Mouse (Mus musculus) E14TG2a.4 (cell line): ENCODE data around the gene Olfr619.

Experiments
- H3K27me3 ChIP-seq: 2 replicates; pipeline ENCODE4 v1.6.1; 2014; ENCODE audit warnings: low read length, control low read depth; ENCODE audit not compliant: insufficient read depth
- H3K36me3 ChIP-seq: 2 replicates; pipeline ENCODE4 v1.6.1; 2014; ENCODE audit warnings: low read length, control low read depth; ENCODE audit not compliant: insufficient read depth
- H3K4me1 ChIP-seq: replicated peaks from 2 replicates; pipeline ENCODE4 v1.6.1; 2014; ENCODE audit warnings: low read depth, low read length, control low read depth
- H3K4me3 ChIP-seq: replicated peaks from 2 replicates; pipeline ENCODE4 v1.5.1; 2014; ENCODE audit warnings: mild to moderate bottlenecking, low read length
- H3K9me3 ChIP-seq: 2 replicates; pipeline ENCODE4 v1.6.1; 2014; ENCODE audit warnings: low read length, control low read depth
- CTCF ChIP-seq: conservative IDR thresholded peaks from 2 replicates; pipeline ENCODE4 v1.5.1; 2014; ENCODE audit warnings: low read length
- NANOG ChIP-seq: IDR thresholded peaks from 2 replicates; pipeline ENCODE4 v1.6.1; 2014; ENCODE audit warnings: borderline replicate concordance, low read length, mixed read lengths
- POU5F1 ChIP-seq: IDR thresholded peaks from 2 replicates; pipeline ENCODE4 v1.6.1; 2014; ENCODE audit warnings: low read length, borderline replicate concordance

Gene Olfr619

DNA sequence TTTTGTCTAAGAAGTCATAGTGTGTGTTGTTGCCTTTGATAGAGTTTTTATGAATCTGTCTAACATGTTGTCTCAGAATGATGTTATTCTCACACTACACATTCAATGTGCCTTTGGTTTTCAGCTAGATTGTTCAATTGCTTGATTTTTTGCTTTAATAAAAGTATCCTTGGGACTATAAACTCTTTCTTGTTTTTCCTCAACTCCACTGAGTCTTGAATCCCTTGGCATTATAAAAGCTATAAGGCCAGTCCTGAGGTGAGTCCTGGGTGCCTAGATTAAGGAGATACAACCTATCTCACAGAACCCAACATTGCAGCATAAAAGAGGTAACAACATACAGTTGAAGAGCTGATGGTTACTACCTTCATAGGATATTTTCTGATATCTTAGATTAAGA is at the start of gene Olfr619:
TSS of gene Olfr619 (plus strand) at position 301 of the 400 bp plus-strand sequence.
- H3K9me3 ChIP-seq, result no peaks in the 10 kb centered on the region
- TF ChIP-seq CTCF, result no peak
- TF ChIP-seq NANOG, result no peak
- no peak for TF ChIP-seq POU5F1
- H3K4me1 ChIP-seq, result no peaks in the 10 kb centered on the region
- no peaks in the 10 kb centered on the region for H3K36me3 ChIP-seq
- no peak within 1 kb of the TSS for H3K4me3 ChIP-seq
- no peaks in the 10 kb centered on the region for H3K27me3 ChIP-seq

DNA sequence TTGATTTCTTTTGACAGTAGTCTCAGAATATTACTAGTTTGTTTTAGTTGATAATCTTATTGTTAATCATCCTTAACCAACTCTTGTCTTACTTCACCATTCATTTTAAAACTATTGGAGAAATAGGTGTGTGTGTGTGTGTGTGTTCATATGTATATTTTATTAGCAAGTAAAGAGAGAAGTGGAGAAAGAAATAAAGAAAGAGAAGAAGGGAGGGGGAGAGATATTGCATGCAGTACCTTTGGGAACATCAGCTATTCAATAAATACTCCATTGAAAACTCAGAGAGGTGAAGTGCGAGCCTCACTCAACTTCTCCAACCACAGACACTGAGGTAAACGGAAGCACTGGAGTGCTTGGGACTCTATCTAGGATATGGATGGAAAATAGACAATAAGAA is 44.6 kb upstream of the Olfr619 start, which contains the start of gene Olfr615:
TSS of gene Olfr615 (plus strand) at position 301 of the 400 bp plus-strand sequence.
- no peak within 1 kb of the TSS for H3K4me3 ChIP-seq

DNA sequence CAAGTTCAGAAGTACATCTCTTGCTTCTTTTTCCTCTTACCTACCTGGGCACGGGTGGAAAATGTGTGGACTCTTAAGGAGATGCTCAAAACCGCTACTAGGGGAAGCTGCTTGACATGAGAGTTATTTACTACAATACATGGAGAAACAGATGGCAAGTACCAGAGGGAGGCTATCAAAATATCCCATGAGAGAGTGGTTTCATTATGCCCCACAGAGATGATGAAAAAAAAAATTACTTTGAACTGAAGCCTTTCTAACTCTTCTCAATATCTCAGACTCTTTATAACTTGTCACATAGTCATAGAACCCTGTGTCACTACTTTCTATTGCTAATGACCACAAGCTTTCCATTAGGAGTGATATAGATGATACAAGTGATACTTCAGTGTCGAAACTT is 31.3 kb upstream of the Olfr619 start, which contains the start of gene Olfr616:
TSS of gene Olfr616 (minus strand) at position 101 of the 400 bp plus-strand sequence.
- TF ChIP-seq POU5F1 (no peak), CTCF (no peak), NANOG (no peak)
- no peaks in the 10 kb centered on the region for H3K4me1 ChIP-seq
- no peak within 1 kb of the TSS for H3K4me3 ChIP-seq
- no peaks in the 10 kb centered on the region for H3K9me3 ChIP-seq
- no peaks in the 10 kb centered on the region for H3K36me3 ChIP-seq
- H3K27me3 ChIP-seq, result no peaks in the 10 kb centered on the region

More for the DNA sequence above, 44.6 kb upstream of the Olfr619 start, which contains the start of gene Olfr615:
- H3K36me3 ChIP-seq, result no peaks in the 10 kb centered on the region
- TF ChIP-seq CTCF, result no peak
- no peak for TF ChIP-seq POU5F1
- TF ChIP-seq NANOG, result no peak
- no peaks in the 10 kb centered on the region for H3K27me3 ChIP-seq
- H3K9me3 ChIP-seq, result no peaks in the 10 kb centered on the region
- no peaks in the 10 kb centered on the region for H3K4me1 ChIP-seq

DNA sequence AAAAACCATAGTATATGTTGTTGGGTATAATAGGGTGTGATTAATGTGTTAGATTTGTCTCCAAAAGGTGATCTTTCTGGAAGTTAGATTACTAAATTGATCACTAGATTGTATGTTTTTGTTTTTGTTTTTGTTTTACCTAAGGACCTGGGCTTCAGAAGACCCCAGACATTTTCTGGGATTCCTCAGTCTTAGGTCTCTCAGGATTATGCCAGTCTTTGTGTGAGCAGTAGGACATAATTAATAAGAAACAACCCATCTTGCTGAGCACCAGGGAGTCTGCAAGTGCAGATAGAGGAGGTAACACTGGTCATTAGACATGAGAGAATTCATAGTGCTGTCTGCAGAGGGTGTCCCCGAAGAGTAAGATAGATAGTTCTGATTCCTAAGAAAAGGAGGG is 27.6 kb upstream of the Olfr619 start, which contains the start of gene Olfr617:
TSS of gene Olfr617 (plus strand) at position 301 of the 400 bp plus-strand sequence.
- Histone ChIP-seq H3K27me3 (no peaks in the 10 kb centered on the region), H3K36me3 (no peaks in the 10 kb centered on the region), H3K9me3 (no peaks in the 10 kb centered on the region), H3K4me1 (no peaks in the 10 kb centered on the region), H3K4me3 (no peak within 1 kb of the TSS)
- TF ChIP-seq CTCF, result no peak
- TF ChIP-seq POU5F1, result no peak
- no peak for TF ChIP-seq NANOG

DNA sequence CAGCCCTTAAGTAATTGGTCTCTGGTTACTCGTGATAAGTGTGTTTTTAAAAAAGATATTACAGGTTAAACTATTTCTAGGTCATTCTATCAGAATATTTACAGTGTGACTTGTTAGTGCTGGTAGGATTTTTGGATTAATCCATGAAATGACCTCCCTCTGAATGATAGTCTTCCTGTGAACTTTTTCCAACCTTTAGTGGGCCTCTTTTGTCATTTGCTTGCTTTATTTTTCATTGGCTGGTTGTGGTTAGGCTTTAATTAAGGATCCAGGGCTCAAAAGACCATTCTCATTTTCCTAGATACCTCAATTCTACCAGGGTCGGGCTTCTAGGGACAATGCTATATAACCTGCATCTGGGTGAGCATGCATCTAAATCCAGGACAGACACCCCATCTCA is 10.6 kb upstream of the Olfr619 start, which contains the start of gene Olfr618:
TSS of gene Olfr618 (plus strand) at position 301 of the 400 bp plus-strand sequence.
- no peaks in the 10 kb centered on the region for H3K36me3 ChIP-seq
- H3K27me3 ChIP-seq, result no peaks in the 10 kb centered on the region
- no peaks in the 10 kb centered on the region for H3K4me1 ChIP-seq
- H3K9me3 ChIP-seq, result no peaks in the 10 kb centered on the region
- H3K4me3 ChIP-seq, result no peak within 1 kb of the TSS
- TF ChIP-seq CTCF (no peak), POU5F1 (no peak)

DNA sequence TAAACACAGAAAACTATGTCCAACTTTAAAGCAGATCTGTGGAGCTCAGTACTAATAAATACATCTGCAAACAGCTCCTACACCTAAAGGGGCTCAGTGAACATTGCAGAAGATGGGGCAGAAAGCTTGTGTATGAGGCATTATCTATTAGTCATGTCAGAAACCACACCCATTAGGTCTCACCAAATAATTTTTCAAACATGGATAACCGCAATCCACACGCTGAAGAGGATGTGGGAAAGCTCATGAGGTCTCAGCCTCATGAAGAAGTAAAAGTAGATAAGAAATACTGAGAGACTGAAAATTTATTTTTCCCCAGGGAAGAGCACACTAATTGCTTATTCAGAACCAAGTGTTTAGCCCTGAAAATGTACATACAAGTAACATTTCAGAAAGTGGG is 7.0 kb downstream of the Olfr619 start:
- TF ChIP-seq NANOG, result no peak
- TF ChIP-seq CTCF, result no peak
- TF ChIP-seq POU5F1, result no peak

DNA sequence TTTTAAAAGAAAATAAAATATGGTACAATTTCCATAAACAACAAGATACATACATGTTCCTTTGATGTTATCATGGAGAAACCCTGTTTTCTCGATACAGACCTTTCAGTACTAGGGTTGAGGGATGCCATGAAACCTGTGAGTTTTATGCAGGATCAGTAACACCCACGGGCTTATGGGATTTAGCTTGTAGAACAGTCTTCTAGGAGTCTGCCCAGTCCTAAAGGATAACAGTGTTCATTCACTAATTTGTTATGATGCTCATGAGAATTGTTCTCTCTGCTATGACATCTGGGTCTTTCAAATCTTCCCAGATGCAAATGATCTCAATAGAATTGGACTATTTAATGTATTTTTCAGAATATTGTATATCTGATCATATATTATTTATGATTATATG is 12.1 kb downstream of the Olfr619 start, which contains the start of gene Olfr620:
TSS of gene Olfr620 (minus strand) at position 101 of the 400 bp plus-strand sequence.
- Histone ChIP-seq H3K36me3 (no peaks in the 10 kb centered on the region), H3K4me3 (no peak within 1 kb of the TSS), H3K27me3 (no peaks in the 10 kb centered on the region), H3K9me3 (peaks cover 18% of the 10 kb centered on the region), H3K4me1 (no peaks in the 10 kb centered on the region)
- no peak for TF ChIP-seq POU5F1
- no peak for TF ChIP-seq CTCF
- no peak for TF ChIP-seq NANOG

More for the DNA sequence above, 7.0 kb downstream of the Olfr619 start:
- Histone ChIP-seq H3K4me1 (no peaks in the 10 kb centered on the region), H3K36me3 (no peaks in the 10 kb centered on the region), H3K9me3 (no peaks in the 10 kb centered on the region), H3K4me3 (no peak overlapping the region), H3K27me3 (no peaks in the 10 kb centered on the region)

DNA sequence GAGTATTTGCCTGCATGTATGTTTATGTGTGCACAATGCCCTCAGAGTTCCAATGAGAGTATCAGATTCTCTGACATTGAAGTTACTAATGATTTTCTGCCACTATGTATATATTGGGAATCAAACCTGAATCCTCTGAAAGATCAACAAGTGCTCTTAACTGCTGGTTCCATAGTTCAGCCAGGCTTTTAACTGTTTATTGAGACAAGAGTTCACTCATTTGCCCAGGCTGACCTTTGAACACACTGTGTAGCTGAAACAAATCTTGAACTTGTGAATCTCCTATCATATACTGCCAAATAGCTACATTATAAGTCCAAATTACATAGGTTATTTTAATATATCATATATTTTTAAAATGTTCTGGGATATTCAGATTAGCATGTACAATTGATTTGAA is 36.4 kb downstream of the Olfr619 start:
- TF ChIP-seq POU5F1 (no peak), NANOG (no peak), CTCF (no peak)

DNA sequence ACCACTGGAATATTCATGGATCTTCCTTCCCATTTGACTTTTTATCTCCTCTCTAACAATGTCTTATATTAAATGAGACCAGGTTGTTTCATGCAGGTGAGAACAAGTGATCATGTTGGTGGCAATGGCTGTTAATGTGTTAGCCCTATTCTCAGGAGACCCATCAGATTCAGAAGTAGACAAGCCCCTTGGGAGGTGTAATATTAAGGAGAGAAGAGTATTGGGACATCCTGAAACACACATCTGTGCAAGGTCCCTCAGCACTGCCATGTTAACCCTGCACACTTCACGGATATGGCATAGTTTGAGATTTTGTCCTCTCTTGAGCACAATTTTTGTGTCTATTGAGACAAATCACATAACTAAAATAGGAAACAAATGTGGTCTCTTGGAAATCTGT is 42.2 kb downstream of the Olfr619 start, which contains the start of gene Olfr622:
TSS of gene Olfr622 (minus strand) at position 101 of the 400 bp plus-strand sequence.
- no peak within 1 kb of the TSS for H3K4me3 ChIP-seq
- no peaks in the 10 kb centered on the region for H3K4me1 ChIP-seq
- TF ChIP-seq POU5F1 (no peak), NANOG (no peak), CTCF (no peak)
- H3K27me3 ChIP-seq, result no peaks in the 10 kb centered on the region
- no peaks in the 10 kb centered on the region for H3K36me3 ChIP-seq
- no peaks in the 10 kb centered on the region for H3K9me3 ChIP-seq

More for the DNA sequence above, 36.4 kb downstream of the Olfr619 start:
- no peaks in the 10 kb centered on the region for H3K36me3 ChIP-seq
- no peaks in the 10 kb centered on the region for H3K9me3 ChIP-seq
- no peaks in the 10 kb centered on the region for H3K4me1 ChIP-seq
- no peak overlapping the region for H3K4me3 ChIP-seq
- no peaks in the 10 kb centered on the region for H3K27me3 ChIP-seq
